Mouse (Mus musculus) kidney, adult 18-20 months (tissue): ENCODE results near the gene 4930595D18Rik.

Experiments used
- DNase-seq: peaks from one replicate; pipeline ENCODE4 v3.0.0; 2021

Gene 4930595D18Rik

GRCm38 (mm10) chr12:111165146-111165812, 19.0 kb downstream of the 4930595D18Rik start:
- DNase-seq, result peak; percentile 56

- DNase-seq, result peak; percentile 90
These were observed 20.0 kb downstream of the 4930595D18Rik start for GRCm38 (mm10) chr12:111164310-111164751.

GRCm38 (mm10) chr12:111162312-111163061, 21.8 kb downstream of the 4930595D18Rik start:
- peak; percentile 14 for DNase-seq

GRCm38 (mm10) chr12:111161943-111162311, 22.4 kb downstream of the 4930595D18Rik start:
- DNase-seq, result peak; percentile 13

GRCm38 (mm10) chr12:111160871-111161270, 23.4 kb downstream of the 4930595D18Rik start:
- DNase-seq, result no peak

- DNase-seq, result no peak
These were observed 24.4 kb downstream of the 4930595D18Rik start for GRCm38 (mm10) chr12:111159659-111160428.

- no peak for DNase-seq
These were observed 28.5 kb downstream of the 4930595D18Rik start for GRCm38 (mm10) chr12:111155756-111156155.

- DNase-seq, result no peak
These were observed 29.6 kb downstream of the 4930595D18Rik start for GRCm38 (mm10) chr12:111154641-111155040.

GRCm38 (mm10) chr12:111153946-111154345, 30.3 kb downstream of the 4930595D18Rik start:
- DNase-seq, result no peak

GRCm38 (mm10) chr12:111152981-111153710, 31.1 kb downstream of the 4930595D18Rik start:
- no peak for DNase-seq

- DNase-seq, result no peak
These were observed 31.7 kb downstream of the 4930595D18Rik start for GRCm38 (mm10) chr12:111152579-111152978.

- no peak for DNase-seq
These were observed 32.7 kb downstream of the 4930595D18Rik start for GRCm38 (mm10) chr12:111151422-111152156.

- peak; percentile 28 for DNase-seq
These were observed 34.1 kb downstream of the 4930595D18Rik start for GRCm38 (mm10) chr12:111150236-111150596.

- DNase-seq, result no peak
These were observed 34.6 kb downstream of the 4930595D18Rik start for GRCm38 (mm10) chr12:111149495-111150235.

GRCm38 (mm10) chr12:111145269-111145668, 39.0 kb downstream of the 4930595D18Rik start:
- DNase-seq, result no peak

- DNase-seq, result no peak
These were observed 39.7 kb downstream of the 4930595D18Rik start for GRCm38 (mm10) chr12:111144598-111144997.

- no peak for DNase-seq
These were observed 40.7 kb downstream of the 4930595D18Rik start for GRCm38 (mm10) chr12:111143509-111144063.

- peak; percentile 34 for DNase-seq
These were observed 41.2 kb downstream of the 4930595D18Rik start for GRCm38 (mm10) chr12:111143005-111143508.

GRCm38 (mm10) chr12:111137079-111137478, 47.2 kb downstream of the 4930595D18Rik start:
- DNase-seq, result no peak

- DNase-seq, result no peak
These were observed 48.3 kb downstream of the 4930595D18Rik start for GRCm38 (mm10) chr12:111135953-111136352.
